Mouse (Mus musculus) A20 (cell line): ENCODE results near the gene Ctnnbip1.
"Not testable (repeated sequence)": the region's sequence is repeated elsewhere in the genome, so short reads cannot be mapped to it uniquely, and the experiment has no call there.

Experiments used
- DNase-seq: peaks from one replicate; pipeline ENCODE4 v3.0.0-alpha.2; 2011; ENCODE audit warnings: low read depth, low spot score

Ctnnbip1 gene

GRCm38 (mm10) chr4:149613497-149613896 lies 95.5 kb downstream of the Ctnnbip1 start:
- not testable (repeated sequence) for DNase-seq

- DNase-seq, result peak; percentile 22
These were observed 96.8 kb downstream of the Ctnnbip1 start for GRCm38 (mm10) chr4:149614869-149615268.
